Mouse (Mus musculus) left cerebral cortex, postnatal 25 days (tissue): ENCODE data around the gene Pin1rt1. TPM values are rescaled to one million over a fixed set of nuclear protein-coding genes. Genes with fewer than 3 reads are reported as not detected.

ENCODE experiments used
- DNase-seq, 2 experiments: peaks; one replicate each; pipeline ENCODE4 v3.0.0; 2022; ENCODE audit warnings: low spot score in 2 of 2, mixed read lengths in 1 of 2
- intact Hi-C: fragments of 180-260 bp; cut with DNase I; formaldehyde crosslinking; loops from one replicate; pipeline ENCODE4 v1.15.1; 2025
- total RNA-seq, 2 experiments: library from RNA; stranded (reverse); gene quantifications; 2 replicates each; pipeline ENCODE4 v1.2.3; 2021

Gene Pin1rt1
- not detected for total RNA-seq

- no peak for DNase-seq
- intact Hi-C loops = loop anchor here (5.0 kb wide), 1 partner anchor 61 kb away; no protein-coding TSS in a partner anchor
Measured at GRCm38 (mm10) chr2:104716279-104716678, at the start of gene Pin1rt1. TSS of gene Pin1rt1 (minus strand) at chr2:104716379.

GRCm38 (mm10) chr2:104764018-104764417 lies 47.8 kb upstream of the Pin1rt1 start:
- DNase-seq = no peak
- intact Hi-C loops = no loop called here

GRCm38 (mm10) chr2:104763134-104763703 lies 47.0 kb upstream of the Pin1rt1 start:
- intact Hi-C loops = no loop called here
- DNase-seq = peak in 1 of 2 experiments; percentile 16

- peak in 1 of 2 experiments; percentile 21 for DNase-seq
- intact Hi-C loops = loop anchor here (5.0 kb wide), 1 partner anchor 63 kb away; no protein-coding TSS in a partner anchor
Measured at GRCm38 (mm10) chr2:104750611-104751010, 34.4 kb upstream of the Pin1rt1 start.

GRCm38 (mm10) chr2:104748652-104749183 lies 32.5 kb upstream of the Pin1rt1 start:
- no peak for DNase-seq
- intact Hi-C loops = no loop called here

GRCm38 (mm10) chr2:104746251-104746650 lies 30.1 kb upstream of the Pin1rt1 start:
- DNase-seq = peak in 1 of 2 experiments; percentile 22
- intact Hi-C loops = no loop called here

GRCm38 (mm10) chr2:104743971-104744370 lies 27.8 kb upstream of the Pin1rt1 start:
- DNase-seq = no peak
- intact Hi-C loops = no loop called here

- intact Hi-C loops = no loop called here
- no peak for DNase-seq
Measured at GRCm38 (mm10) chr2:104743160-104743559, 27.0 kb upstream of the Pin1rt1 start.

GRCm38 (mm10) chr2:104742741-104743064 lies 26.5 kb upstream of the Pin1rt1 start, which contains the start of gene Depdc7:
TSS of gene Depdc7 (minus strand) at chr2:104742878.
- intact Hi-C loops = no loop called here

GRCm38 (mm10) chr2:104741896-104742740 lies 25.9 kb upstream of the Pin1rt1 start:
- intact Hi-C loops = no loop called here
- no peak for DNase-seq

More at GRCm38 (mm10) chr2:104742741-104743064, 26.5 kb upstream of the Pin1rt1 start, which contains the start of gene Depdc7:
- DNase-seq = peak; percentile 82 to 85

DNA sequence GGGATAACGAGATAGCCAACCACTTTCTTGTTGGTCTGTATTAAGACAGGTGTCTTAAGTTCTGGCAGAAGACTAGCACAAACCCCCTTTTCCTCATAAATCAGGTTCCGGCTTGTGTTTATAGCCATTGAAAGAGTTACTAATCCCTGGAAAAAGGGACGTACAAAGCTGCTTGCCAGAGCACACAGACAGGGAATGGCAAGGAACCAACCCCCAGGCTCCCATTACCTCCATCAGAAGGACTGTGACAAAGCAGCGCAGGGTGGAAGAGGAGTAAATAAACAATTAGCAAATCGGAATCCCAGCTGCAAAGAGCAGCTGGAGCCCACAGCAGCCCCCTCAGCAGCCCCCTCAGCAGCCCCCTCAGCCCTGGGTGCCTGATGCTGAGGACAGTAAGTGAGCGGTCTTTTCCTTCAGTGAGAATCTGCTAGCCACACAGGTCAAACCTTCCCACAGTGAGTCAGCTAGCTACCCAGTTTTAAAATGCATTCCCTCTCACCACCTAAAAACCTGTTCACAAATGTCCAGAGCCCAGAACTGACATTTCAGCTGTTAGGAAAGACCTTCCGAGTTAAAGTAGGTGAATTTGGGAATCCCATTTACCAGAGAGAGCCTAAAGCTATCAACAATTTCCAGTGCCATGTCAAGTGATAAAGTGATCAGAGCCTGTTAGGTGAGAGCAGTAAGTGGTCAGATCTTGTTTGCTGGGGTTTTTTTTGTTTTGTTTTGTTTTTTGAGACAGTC lies 25.0 kb upstream of the Pin1rt1 start:
- intact Hi-C loops = no loop called here
- no peak for DNase-seq

- intact Hi-C loops = no loop called here
- no peak for DNase-seq
Measured at GRCm38 (mm10) chr2:104740248-104740949, 24.2 kb upstream of the Pin1rt1 start.

DNA sequence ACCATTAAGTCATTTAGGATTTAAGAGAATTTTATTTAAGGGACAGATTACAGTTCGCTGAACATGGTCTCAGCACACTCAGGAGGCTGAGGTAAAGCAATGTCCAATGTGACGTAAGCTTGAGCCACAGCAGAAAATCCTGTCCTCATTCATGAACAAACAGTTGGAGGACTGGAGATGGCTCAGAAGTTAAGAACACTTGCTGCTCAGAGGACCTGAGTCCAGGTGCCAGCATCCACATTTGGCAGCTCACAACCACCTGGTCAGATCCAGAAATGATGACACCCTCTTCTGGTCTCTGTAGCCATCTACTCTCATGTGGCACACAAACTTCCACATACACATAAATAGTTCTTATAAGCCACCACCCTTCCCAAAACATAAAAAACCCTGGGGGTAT lies 23.5 kb upstream of the Pin1rt1 start:
- no peak for DNase-seq
- intact Hi-C loops = no loop called here

DNA sequence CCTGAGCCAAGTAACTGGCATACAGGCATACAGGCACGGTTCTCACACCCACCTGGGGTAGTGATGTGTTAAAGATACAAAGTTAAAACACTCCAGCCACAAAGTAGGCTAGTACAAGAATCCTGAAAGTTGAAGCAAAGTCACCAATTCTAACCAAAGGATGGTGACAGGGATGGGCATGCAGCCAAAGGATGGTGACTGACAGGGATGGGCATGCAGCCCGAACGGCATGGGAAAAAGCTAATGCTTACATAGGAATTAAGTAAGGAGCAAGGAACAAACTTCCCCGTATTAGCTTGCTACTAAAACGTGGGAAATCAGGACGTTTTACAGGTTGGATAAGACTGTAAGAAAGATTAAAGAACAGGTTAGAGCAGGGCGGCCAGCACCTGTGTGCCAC lies 20.1 kb upstream of the Pin1rt1 start:
- DNase-seq = no peak
- intact Hi-C loops = no loop called here

DNA sequence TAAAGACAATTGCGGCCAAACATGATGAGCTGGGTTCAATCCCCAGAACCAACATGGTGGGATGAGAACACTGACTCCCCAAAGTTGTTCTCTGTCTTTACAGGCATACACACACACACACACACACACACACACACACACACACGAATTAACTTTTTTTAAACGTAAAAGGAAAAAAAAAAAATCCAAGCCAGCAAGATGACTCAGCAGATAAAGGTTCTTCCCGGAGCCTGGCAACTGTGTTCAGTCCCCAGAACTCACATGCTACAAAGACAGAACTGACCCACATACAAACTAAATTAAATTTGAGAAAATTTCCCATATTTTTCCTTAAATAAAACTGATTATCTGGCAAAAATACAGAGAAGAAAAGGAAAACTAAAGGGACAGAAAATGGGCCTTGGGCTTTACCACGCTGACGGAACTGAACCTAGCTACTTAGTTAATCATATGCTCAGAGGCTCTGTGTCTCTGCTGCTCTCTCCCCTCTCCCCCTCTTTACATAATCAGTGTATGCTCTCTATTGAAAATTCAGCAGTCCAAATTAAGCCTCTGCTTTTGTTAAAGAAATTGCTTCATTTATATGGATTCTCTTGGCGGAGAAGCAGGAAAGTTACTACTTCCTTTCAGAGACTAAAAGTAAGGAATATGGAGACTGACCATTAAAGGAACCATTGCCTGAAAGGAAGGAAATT lies 16.5 kb upstream of the Pin1rt1 start:
- peak in 1 of 2 experiments; percentile 28 for DNase-seq
- intact Hi-C loops = no loop called here

- peak in 1 of 2 experiments; percentile 6 for DNase-seq
Measured at GRCm38 (mm10) chr2:104732033-104732444, 15.9 kb upstream of the Pin1rt1 start.

DNA sequence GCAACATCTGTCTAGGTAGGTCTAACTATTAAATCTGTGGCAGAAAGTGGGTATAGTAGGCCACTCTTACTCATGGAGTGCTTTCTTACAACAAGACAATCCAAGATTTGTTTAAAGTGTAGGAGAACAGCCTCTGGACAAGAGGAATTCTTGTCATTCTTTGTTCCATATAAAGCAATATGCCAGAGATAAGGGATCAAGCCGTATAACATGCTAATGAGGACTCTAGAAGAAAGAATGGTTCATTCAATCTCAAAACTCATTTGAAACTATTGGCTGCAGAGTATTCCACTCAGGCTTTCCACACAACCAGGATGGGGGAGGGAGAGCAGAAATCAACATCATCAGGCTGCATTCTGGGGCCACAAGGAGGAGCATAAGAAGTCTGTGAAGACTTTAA lies 11.2 kb upstream of the Pin1rt1 start:
- DNase-seq = no peak
- intact Hi-C loops = no loop called here

More at GRCm38 (mm10) chr2:104732033-104732444, 15.9 kb upstream of the Pin1rt1 start:
- intact Hi-C loops = no loop called here

- DNase-seq = no peak
- intact Hi-C loops = no loop called here
Measured at GRCm38 (mm10) chr2:104722021-104722420, 5.8 kb upstream of the Pin1rt1 start.

- intact Hi-C loops = loop anchor here (5.0 kb wide), 1 partner anchor 59 kb away; no protein-coding TSS in a partner anchor
- no peak for DNase-seq
Measured at GRCm38 (mm10) chr2:104717827-104718226, 1.6 kb upstream of the Pin1rt1 start.
